Mouse (Mus musculus) bone marrow, adult 2 months (tissue): Measurements from ENCODE around the gene Nhlrc2.

Experiments
- CTCF ChIP-seq: fragments of 200-500 bp; IDR thresholded peaks from 2 replicates; pipeline ENCODE4 v1.5.1; 2011; ENCODE audit warnings: low read length, control low read depth; ENCODE audit not compliant: control insufficient read depth, insufficient read depth
- POLR2A ChIP-seq: fragments of 200-500 bp; IDR thresholded peaks from 2 replicates; pipeline ENCODE4 v1.6.1; 2011; ENCODE audit warnings: low read depth, mild to moderate bottlenecking, control low read depth, low read length, borderline replicate concordance; ENCODE audit not compliant: control insufficient read depth

DNA sequence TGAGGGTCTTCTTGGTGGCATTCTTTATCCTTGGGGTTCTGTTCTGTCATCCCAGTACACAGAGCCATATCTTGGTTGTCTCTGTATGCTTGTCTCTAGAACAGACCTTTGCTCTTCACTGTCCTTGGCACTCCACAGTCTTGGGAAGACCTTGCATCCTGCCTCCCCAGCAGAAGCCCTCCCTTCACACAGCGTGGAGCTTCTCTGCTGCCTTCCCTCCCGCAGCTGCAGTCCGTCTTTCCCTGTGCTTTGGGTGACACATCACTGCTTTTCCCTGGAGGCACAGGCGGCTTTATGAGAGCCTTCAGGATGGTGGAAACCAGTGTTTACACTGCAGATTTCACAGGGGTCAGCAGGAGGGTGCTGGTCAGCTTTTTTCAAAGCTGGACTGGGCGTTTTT is 35.7 kb downstream of the Nhlrc2 start:
- TF ChIP-seq CTCF (no peak), POLR2A (no peak)
